Mouse (Mus musculus) CH12F3 (cell line): ENCODE data around the gene Zbtb38.

ENCODE experiments used
- in situ Hi-C: fragments of 300-500 bp; cut with MboI; formaldehyde crosslinking; loops from 2 replicates; pipeline ENCODE4 v1.14.3; 2020; ENCODE audit warnings: low sequenced_read_pairs

Gene Zbtb38

DNA sequence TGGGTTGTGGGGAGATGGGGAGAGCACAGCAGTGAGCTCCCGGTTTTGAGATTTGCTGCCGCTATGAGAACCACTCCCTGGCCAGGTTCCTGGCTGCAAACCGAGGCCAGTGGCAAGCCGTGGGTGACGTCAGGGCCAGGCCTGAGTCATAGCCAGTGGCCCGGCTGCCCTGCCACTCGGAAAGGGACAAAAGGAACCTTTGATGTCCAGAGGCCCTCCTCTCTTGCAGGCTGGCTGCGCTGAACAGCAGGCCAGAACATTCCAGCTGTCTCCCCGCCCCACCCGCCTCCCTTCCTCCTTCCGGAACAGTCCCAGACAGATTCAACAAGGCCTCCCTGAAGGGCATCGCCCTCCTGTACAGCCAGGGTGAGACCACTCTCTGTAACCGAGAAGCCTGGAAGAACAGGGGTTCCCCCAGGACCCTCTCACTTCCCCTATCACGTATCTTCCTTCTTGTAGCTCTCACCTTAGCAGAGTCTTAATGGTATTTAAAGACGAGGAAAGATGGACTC lies at the start of gene Zbtb38:
Zbtb38 (minus strand) TSS at position 229 of the 512 bp plus-strand sequence.
- in situ Hi-C loops: no loop called here

DNA sequence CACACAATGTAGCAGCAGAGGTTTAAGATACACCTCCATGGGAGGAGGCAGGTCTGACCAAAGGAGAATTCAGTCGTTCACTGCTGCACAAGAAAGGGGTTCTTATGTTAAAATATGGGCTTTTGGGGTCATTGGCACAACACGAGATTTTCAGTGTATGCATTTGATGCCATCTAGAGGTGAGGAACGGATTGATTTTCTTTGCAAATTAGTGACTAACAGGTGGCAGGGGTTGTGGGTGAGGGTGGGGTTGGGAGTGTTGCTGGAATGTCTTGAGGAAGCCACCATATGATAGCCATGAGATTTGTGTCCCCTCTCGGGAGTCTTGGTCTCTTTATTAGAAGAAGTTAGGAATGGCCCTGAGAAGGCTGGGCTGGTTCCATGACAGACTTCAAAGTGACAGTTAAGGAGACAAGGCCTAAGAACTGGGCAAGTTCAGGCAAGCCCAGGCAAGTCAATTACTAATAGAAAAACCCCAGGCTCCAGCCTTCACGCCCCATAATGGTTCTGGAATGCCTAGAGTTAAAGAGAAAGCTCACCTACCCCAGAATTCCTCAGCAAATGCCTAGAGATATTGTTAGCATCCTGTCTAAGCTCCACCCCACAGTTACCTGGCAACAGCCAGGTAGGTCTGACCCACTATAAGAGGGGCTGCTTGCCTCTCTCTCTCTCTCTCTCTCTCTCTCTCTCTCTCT lies 47.6 kb upstream of the Zbtb38 start:
- in situ Hi-C loops: no loop called here

DNA sequence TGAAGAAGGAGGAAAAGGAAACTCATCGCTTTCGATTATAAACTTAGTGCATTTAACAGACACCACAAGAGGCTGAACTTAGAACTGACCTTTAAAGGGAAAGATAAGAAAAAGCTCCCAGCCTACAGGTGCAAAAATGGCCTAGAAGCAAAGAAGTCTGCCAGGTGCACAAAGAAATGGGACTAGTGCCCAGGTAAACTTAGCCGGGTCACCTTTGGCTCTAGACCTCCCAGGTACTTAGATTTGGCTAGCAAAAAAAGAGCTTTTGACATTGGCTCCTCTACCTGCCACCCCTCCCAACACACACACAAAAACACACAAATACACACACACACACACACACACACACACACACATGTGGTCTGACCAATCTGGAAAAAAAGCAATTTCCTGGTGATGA lies 44.7 kb upstream of the Zbtb38 start:
- in situ Hi-C loops: loop anchor here (10.0 kb wide), 1 partner anchor 123 kb away; no protein-coding TSS in a partner anchor

DNA sequence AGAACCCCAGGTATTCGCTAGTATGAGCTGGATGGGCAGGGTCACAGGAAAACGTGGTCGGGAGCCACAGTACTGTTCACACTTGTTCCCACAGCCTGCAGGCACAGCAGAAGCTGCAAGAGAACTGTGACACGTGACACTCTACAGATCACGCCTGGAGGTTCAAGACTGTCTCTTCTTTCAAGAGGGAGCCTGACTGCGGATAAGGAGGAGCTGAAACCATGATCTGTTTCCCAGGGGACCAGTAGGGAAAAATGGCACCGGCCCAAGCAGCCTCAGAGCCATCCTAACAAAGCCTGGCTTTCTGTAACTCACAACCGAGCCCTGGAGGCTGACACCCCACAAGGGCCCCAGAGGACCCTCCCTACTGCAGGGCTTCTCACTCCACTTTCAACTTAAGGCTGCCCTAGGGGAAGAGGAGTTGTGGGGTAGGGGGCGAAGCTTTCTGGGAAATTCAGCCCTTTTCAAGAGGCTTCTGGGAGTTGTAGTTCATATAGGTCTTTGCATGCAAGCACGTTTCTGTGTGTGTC lies 42.8 kb upstream of the Zbtb38 start:
- in situ Hi-C loops: loop anchor here (10.0 kb wide), 1 partner anchor 121 kb away; no protein-coding TSS in a partner anchor

DNA sequence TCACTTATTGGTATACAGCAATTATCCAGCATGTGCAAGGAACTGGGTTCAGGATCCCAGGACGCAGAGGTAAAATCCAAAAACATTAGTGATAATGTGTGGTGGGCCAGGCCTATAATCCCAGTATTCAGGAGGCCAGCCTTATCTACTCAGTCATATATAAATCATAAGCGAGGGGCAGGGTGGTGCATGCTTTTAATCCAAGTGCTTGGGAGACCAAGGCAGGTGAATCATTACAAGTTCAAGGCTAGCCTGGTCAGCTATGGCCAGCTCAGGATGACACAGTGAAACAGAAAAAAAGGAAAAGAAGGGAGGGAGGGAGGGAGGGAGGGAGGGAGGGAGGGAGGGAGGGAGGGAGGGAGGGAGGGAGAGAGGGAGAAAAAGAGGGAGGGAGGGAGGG lies 42.0 kb upstream of the Zbtb38 start:
- in situ Hi-C loops: loop anchor here (10.0 kb wide), 1 partner anchor 120 kb away; no protein-coding TSS in a partner anchor

DNA sequence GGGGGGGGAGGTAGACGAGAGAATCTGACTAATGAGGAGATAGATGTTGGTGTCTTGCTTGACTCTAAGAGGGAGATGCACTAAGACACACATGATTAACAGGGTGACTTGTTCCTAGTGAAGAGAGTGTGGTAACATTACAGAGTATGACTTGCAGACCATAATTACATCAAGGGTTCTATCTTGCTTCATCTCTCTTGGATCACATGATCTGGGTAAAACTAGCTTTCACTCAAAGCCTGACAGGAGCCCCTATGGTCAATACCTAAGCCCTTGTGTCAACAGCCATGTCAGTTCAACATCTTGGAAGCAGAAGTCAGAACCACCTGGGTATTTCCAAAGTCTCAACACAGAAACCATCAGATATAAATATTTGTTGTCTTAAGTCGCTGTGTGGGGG lies 39.9 kb upstream of the Zbtb38 start:
- in situ Hi-C loops: loop anchor here (10.0 kb wide), 1 partner anchor 118 kb away; no protein-coding TSS in a partner anchor

DNA sequence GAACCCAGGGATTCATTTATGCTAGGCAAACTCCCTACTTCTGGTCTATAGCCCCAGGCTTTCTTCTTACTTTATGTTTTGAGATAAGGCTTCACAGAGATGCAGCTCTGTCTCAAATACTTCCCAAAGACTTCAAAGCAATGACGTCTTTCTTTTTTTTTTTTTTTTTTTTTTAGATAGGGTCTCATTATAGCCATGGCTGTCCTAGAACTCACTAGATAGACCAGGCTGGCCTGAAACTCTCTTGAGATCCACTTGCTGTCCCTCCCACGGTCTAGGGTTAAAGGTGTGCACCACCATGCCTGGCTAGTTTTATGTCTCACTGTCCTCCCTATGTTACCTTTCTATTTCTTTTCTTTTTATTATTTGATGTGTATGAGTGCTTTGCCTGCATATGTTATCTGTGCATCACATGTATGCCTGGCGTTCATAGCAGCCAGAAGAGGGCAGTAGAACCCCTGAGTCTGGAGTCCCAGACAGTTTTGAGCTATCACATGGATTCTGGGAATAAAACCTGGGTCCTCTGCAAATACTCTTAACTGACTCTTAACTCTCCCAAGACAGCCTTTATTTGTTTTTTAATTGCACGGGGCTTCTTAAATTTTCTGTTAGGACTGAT lies 37.9 kb upstream of the Zbtb38 start:
- in situ Hi-C loops: loop anchor here (10.0 kb wide), 1 partner anchor 116 kb away; no protein-coding TSS in a partner anchor

DNA sequence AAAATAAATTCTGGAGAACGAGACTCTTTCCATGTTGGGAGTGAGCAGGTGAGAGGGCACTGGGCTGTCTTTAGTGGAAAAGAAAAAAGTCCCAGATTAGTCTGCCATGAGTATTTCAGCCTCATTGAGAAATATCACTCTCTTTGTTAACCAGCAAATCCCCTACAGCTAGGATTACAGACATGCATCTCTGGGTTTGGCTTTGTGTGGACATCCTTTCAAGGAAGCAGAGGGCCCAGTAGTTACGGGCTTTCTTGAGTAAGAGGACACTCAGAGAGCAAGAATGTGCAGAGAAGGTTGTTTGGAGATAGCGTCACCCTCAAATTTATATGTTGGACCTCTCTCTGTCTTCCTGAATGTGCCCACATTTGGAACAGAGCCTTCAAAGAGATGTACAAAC lies 37.3 kb upstream of the Zbtb38 start:
- in situ Hi-C loops: loop anchor here (10.0 kb wide), 1 partner anchor 115 kb away; no protein-coding TSS in a partner anchor

DNA sequence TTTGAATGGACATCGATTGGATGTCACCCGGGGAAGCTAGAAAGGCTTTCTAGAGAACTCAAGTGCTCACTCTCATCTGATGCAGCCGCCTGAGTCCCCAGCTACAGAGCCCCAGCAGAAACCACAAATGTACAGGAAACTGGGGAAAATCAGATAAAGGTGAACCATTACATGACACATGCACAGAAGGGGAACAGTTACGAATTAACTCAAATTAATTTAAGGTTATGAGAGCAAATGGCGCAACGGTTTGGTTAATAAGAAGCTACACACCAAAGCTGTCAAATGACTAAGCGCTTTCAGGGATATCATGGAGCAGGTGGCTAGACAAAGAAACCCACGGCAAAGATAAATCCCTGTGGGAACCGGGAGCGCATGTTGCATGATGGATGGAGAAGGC lies 35.2 kb upstream of the Zbtb38 start:
- in situ Hi-C loops: no loop called here

DNA sequence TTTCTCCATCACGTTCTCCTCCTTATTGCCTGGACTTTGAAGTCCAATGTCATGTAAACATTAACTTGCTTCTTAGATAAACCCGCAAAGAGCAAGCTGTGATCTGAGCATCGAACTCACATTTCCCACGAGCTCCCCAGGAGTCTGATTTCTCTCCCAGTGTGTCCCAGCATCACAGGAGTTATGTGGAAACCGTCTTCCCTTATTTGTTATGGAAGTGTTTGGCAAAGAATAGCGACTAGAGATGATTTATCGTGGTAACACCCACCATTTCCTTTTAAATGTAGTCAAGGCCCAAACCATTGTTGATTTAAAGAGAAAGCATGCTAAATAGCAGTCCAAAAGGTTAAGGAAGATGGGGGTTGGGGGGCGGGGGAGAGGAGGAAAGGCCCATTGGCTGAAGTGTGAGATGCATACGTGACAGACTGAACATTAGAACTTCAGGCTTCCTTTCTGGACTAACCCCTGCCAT lies 33.3 kb upstream of the Zbtb38 start:
- in situ Hi-C loops: no loop called here

DNA sequence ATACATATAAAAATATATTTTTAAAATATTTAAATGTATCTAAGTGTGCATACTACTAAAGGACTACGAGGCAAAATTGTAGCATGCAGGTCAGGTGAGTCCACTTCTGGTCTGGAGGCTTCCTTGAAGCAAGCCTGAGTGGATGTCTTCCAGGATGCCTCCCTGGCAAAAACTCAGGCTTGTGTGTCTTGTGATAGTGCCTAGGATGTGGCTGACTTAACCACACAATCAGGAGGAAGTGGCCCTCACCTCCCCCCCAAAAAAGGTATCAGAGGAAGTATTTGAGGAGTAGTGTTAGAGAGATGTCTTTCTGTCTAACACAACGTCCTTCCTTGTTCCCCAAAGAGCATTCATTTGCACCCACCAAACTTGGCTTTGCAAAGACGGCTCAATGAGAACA lies 32.6 kb upstream of the Zbtb38 start:
- in situ Hi-C loops: no loop called here

DNA sequence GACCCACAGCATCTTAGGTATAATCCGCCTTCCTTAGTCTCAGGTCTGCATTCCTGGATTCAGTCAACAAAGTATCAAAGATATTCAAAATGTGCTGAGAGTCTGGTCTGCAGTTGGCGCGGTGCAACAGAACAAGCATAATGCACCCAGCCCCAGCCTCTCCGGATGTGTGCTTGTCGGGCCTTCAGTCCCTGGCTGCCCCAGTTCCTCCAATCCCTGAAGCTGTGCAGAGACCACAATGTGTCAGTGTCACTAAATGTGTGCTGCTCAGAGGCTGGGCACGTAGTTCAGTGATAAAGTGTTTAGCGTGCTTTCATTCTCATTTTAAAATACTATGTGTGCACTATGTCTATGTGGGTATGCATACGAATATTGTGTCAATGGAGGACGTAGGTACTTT lies 31.0 kb upstream of the Zbtb38 start:
- in situ Hi-C loops: no loop called here

DNA sequence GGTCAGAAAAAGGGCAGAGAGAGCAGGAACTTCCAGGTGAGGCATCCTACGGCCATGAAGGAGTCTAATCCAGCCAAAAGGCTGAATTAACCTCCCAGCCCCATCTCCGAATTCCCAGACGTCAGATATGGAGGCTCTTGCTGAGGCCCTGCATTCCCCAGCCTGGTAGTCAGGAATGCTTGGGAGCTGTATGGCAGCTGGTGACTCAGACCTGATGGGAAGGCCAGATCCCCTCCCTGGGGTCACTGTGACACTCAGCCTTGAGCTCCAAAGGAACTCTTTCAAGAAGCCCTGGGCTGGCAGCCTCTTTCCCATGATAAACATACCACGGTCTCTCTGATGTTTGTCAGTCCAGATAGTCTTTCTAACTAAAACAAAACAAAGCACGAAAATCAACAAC lies 30.6 kb upstream of the Zbtb38 start:
- in situ Hi-C loops: no loop called here

DNA sequence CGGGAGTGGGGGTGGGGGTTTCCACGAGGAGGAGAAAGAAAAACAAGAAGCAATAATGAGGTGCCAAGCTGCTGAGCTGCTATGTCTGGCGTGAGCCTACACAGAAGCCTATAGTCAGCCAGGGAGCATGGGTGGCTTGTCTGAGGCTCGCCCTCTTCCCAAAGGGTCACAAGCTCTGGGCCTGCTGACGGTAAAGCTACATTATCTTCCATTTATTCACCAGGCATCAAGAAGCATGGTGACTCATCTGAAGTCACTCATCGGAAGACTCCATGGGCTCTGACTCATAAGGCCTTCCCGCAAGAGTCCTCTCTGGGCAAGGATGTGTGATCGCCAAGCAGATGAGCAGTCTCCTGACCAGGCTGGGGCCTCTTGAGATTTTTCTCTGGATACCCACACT lies 29.4 kb upstream of the Zbtb38 start:
- in situ Hi-C loops: no loop called here

DNA sequence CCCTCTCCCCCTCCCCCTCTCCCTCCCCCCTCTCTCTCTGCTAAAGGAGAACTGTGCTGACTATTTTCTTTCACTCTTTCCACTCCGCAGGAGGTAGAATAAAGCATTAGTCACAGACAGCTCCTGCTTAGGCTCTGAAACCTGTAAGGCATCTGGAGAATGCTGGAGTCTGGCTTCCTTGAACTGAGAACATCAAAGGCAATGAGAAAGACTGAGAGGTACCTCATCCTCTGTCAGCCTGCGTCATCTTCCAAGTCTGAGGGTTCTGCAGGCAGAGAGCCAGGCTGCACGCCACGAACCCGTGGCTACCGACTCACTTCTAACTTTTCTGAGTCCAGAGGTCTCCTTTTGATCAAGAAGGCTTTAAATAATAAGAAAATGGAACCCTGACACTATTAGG lies 20.5 kb upstream of the Zbtb38 start:
- in situ Hi-C loops: no loop called here

DNA sequence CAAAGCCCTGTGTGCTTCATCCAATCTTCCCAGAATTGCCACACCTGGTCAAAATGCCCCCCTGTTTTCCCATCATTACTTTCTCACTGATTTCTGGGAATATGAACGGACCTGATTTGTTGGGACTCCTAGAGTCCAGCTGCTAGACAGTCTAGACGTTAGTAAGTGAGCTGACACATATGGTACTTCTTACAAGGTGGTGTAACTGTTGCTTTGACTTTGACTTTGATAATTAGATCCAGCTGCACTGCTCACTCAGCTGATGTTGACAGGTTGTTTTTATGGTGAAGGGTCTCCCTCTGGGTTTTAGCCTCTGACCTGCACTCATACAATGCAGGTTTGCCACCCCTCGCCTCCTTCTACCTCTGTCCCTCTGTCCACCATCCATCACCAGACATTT lies 17.8 kb upstream of the Zbtb38 start:
- in situ Hi-C loops: no loop called here

DNA sequence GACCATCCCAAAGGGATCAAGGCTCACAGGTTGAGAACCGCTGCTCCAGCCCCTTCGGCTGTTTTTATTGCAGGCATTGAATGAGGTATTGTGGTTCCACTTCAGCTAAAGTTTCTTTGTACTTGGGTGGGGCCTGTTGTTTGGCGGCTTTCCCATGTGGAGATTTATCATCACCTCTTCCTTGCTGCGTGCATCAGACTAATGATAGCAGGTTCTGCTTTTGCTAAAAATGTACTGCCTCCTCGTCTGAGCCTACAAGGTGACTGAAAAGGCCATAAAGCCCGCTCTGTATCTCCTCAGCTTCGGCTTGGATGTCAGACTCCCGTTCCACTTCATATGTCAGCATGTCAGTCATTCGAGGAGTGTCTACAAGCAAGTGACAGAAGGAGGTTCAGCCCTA lies 17.0 kb upstream of the Zbtb38 start:
- in situ Hi-C loops: no loop called here

DNA sequence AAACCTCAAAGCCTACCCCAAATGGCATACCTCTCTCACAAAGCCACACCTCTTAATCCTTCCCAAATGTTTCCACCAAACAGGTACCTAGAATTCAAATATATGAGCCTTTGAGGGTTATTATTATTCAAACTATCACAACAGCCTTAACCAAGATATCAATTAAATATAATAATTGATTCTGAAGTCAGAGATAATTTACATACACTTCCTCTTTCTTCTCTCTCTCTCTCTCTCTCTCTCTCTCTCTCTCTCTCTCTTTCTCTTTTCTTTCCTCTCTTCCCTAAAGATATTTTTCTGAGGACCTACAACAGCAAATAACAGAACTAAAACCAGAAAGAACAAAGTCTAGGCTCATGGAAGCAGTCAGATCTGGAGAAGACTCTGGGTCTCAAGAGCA lies 15.2 kb upstream of the Zbtb38 start:
- in situ Hi-C loops: no loop called here

DNA sequence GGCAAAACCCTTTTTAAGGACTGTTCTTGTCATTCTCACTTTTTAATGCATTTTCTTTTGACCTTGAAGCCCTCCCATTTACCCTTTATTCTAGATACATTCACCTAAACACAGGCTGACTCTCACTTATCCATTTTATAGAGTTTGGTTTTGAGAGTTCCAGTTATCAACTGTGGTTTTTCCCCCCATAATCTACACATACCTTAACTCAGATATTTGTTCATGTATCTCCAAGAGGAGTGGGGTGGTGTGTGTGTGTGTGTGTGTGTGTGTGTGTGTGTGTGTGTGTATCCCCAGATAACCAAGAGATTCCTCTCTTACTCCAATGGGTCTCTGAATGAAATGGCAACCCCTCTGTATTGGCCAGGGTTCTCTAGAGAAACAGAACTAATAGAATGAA lies 13.4 kb upstream of the Zbtb38 start:
- in situ Hi-C loops: no loop called here

DNA sequence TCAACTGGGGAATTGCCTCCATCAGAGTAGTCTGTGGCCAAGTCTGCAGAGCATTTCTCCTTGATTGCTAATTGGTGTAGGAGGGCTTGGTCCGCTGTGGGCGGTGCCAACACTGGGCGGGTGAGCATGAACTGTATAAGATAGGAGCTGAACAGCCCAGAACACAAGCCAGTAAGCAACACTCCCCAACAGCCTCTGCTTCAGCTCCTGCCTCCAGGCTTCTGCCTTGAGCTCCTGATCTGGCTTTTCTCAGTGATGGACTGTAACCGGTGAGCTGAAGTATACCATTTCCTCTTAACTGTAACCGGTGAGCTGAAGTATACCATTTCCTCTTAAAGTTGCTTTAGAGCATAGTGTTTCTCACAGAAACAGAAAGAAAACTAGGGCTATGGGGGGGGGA lies 12.8 kb upstream of the Zbtb38 start:
- in situ Hi-C loops: no loop called here

DNA sequence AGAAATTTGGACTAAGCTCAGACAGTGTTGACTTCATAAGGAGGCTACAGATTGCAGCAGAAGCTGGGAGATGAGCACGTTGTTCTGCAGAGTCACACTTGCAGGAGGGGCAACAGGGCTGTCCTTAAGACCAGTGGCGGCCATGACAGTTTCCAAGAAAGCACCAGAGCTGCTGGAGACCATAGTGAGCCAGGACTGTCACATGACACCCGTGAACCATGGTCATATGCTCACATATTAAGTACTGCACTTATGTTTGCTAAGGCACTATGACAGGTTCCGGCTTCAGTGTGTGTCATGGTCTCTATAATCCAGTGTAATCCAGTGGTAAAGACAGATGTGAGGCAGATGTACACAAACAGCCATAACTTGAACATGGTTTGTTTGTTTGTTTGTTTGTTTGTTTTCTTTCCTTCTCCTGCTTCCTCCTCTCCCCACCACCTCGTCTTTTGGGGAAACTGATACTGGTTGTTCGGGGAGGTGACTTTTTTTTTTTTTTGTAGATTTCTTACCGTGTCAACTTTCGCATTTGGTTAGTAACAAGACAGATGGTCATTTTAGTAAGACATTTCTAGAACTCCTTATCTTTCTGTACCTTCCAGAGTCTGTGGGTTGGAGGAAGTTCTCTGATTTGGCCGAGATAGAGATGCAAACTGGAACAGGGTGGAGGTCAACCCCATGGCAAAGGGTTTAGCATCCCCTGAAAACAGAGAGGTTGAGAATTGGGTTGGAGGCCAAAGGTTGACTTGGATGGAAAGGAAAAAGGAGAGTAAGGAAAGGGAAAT lies 11.4 kb upstream of the Zbtb38 start:
- in situ Hi-C loops: no loop called here
